Mouse (Mus musculus) embryo, embryonic 9.5 days (tissue): ENCODE results near the gene Fblim1.

ENCODE experiments used
- DNase-seq: peaks from one replicate; pipeline ENCODE4 v3.0.0-alpha.2; 2017; ENCODE audit errors: extremely low spot score

Fblim1 gene

DNA sequence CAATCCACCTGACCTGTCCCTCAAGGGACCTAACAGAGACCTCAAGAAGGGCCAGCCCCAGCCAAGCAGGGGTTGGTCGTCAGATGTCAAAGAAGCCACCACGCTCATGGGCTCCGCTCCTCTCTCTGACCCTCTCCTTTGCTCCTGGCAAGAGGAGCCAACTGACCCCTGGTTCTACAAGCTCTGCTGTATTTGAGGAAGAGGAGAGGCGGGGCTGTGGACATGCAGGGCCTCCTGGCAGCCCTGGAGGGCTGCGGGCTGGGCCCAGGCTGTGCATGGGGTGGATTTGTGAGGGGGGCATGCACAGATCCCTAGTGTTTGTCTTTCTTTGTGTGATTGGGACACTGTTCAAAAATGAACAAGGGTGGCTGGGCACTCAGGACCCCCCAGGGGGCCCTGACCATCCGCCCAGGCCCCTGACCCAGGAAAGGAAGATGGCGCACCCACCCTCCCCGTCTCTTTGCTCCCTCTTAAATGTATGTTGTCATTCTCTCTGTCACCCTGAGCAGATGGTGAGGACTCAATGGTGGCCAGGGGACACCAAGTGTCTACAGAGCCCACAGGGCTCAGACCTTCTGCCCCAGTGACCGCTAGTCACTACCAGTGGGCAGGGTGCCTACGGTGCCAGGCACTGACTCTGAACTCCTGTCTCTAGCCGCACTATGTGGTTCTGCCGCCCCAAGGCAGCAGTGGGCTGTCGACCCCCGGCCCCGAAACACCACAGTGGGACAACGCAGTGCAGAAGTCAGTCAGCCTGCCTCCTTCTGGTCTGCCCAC, 20.1 kb upstream of the Fblim1 start:
- DNase-seq, result no peak

- DNase-seq, result no peak
Observed at GRCm38 (mm10) chr4:141624983-141625773, 19.3 kb upstream of the Fblim1 start.

- DNase-seq, result no peak
Observed at GRCm38 (mm10) chr4:141624134-141624533, 18.2 kb upstream of the Fblim1 start.

DNA sequence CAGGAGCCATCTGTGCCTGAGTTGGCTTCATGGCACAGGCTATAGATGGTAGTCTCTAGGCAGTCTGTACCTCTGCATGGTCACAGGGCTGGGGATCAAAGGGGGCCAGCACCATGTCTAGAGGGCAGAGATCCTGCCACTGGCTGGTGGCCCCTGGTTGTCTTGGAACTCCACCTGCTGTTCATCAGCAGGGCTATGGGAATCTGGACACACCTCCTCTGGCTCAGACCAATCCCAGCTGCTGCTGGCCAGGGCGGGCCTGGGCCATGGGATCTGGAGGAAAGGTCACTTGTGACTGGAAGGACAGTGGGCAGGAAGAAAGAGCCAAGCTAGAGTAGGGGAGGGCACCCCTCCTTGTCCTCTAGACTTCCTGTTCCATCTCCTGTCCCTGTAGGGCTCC, 17.8 kb upstream of the Fblim1 start, which contains the start of gene Slc25a34:
TSS of gene Slc25a34 (minus strand) at position 156 of the 400 bp plus-strand sequence.
- no peak for DNase-seq

GRCm38 (mm10) chr4:141623037-141623436, 17.1 kb upstream of the Fblim1 start:
- DNase-seq, result no peak

DNA sequence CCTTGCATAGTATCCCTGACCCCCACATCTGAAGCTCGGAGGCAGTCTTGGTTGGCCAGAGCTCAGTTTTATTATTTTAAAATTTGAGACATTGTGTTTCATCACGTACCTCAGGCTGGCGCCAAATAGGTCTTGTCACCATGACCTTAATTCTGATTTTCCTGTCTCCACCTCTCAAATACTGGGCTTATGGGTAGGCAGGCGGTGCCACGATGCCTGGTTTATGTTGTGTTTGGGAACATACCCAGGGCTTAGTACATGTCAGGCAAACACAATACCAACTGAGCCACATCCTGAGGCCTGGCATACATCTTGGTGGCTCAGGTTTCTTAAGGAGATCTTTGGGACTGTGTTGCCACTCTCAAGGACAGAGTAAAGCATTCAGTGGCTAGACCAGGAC, 16.7 kb upstream of the Fblim1 start:
- no peak for DNase-seq

GRCm38 (mm10) chr4:141622091-141622490, 16.2 kb upstream of the Fblim1 start:
- DNase-seq, result no peak

DNA sequence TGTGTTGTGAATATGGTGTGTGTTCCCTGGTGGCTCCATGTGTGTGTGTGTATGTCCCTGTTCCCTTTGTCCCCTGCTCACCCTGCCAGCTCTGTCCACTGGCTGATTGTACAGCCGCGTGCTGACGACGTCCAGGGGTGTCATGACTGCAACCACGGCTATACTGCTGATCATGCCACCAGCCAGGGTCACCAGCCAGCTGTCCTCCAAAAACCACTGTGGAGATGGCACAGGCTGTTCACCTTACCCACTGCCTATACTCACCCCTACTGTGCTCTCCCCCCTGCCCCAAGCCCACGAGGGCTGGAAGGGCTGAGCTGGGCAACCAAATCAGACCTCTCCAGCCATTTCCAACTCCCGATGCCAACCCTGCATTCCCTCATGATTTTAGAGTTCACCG, 15.4 kb upstream of the Fblim1 start:
- DNase-seq, result no peak

DNA sequence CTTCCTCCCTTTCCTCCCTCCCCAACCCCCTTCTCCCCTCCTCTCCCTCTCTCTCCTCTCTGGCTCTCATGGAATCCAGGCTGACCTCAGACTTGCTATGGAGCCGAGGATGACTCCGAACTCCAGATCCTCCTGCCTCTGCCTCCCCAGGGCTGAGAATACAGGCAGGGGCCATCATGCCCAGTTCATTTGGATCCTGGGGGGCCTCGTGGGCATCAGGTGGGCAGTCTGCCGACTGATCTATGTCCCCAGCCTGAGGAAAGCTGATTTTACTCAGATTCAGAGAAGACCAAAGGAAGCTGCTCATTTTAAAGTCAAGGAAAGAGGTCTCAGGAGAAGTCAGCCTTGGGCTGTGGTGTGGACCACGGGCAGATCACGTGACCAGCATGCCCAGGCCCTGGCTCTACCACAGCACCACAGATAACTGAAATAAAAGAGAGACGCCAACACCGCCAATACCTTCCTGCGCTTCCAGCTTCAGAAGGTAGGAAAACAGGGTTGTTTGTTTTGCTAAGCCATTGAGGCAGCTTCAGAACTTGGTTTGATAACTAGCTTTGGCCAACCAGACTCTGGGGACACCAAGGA, 13.5 kb upstream of the Fblim1 start:
- no peak for DNase-seq

DNA sequence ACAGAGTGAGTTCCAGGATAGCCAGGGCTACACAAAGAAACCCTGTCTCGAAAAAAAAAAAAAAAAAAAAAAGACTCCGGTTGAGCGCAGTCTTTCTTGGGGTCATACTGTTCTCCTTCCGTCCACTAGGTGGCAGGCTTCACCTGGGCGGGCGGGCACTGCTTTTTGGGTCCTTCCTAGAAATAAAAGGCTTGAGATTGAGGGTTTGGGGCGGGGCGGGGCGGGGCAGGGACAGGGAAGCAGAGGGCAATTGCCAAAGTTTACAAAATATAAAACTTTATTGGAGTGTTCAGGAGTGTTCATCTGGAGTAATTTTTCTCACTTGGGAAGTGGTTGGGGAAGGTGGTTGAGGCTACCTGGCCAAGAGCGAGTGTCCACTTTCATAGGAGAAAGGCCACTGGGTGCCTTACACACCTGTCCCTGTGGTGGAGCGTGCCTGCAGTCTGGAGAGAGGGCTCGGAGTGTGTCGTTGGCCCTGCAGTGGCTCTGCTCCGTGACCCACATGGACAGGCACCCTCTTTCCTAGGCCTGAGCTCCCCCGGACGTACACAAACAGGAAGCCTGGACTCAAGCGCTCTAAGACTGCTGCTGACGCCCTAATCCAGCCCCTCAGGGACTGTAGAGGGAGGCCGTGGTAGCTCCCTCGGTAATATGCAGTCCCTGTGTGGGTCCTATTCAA, 12.8 kb upstream of the Fblim1 start, which contains the start of gene Tmem82:
TSS of gene Tmem82 (minus strand) at position 69 of the 679 bp plus-strand sequence.
- DNase-seq, result peak; percentile 61

GRCm38 (mm10) chr4:141617863-141618564, 12.1 kb upstream of the Fblim1 start:
- peak; percentile 59 for DNase-seq

GRCm38 (mm10) chr4:141617299-141617698, 11.4 kb upstream of the Fblim1 start:
- peak; percentile 82 for DNase-seq

DNA sequence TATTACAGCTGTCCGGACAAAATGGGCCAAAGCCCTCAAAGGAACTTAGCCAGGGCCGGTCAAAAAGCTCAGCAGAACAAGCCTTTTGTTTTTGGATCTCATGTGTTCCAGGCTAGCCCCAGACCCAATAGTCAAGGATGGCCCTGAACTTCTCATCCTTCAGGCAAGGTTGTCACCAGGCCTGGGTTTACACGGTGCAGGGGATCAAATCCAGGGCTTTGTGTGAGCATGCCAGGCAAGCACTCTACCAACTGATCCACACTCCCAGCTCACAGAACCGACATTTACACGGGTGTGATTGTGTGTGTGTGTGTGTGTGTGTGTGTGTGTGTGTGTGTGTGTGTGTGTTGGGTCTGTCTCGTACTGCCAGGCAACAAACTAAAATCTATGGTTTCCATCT, 10.9 kb upstream of the Fblim1 start:
- no peak for DNase-seq

DNA sequence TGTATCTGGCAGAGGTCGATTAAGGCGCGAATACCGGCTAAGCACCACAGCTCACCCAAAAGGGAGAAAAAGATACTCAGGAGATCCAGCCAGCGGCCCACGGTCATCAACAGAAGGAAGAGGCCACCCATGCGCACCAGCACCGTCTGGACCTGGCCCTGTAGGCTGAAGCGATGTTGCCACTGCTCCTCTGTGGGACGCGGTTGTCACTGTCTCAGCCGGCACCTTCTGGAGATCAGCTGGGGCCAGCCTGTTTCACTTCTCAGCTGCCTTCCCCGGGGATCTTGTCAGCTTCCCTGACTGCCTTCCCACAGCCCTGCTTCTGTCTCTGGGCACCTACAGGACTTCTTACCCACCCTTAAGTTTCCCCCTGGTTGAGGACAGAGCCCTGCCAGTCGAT, 9.1 kb upstream of the Fblim1 start:
- no peak for DNase-seq

DNA sequence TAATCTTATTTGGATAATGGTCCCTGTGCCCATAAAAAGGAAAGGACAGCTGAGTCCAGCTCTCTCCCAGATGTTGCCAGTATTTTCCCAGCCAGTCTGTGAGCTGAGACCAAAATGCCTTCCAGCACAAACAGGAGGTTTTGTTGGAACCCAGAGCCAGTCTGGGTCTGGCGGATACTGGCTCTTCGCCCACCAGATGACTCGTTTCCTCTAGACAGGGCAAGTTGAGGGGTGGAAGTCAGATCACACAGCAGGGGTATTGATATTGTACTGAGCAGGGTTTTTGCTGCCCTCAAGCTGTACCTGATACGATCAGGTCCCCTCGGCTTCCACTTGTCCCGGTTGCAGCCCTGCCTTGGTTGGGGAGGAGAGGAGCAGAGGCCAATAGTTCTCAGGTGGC, 3.6 kb upstream of the Fblim1 start:
- no peak for DNase-seq

DNA sequence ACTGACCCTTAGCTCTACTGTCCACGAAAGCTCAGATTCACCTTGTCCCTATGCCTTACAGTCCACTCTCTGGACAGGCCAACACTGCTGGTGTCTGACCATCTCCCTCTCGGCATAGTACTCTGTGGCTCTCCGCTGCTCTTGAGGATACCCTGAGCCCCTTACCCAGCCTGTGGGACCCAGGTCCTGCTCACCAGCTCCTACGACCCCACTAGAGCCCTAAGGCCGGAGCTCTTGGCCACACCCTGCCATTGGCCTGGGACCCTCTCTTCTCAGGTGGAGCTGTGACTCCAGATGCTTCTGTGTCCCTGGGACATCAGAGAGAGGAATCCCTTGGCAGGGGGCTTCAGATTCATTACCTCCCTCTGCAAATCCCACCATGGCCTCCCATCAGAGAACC, 475 bp downstream of the Fblim1 start:
- DNase-seq, result no peak

DNA sequence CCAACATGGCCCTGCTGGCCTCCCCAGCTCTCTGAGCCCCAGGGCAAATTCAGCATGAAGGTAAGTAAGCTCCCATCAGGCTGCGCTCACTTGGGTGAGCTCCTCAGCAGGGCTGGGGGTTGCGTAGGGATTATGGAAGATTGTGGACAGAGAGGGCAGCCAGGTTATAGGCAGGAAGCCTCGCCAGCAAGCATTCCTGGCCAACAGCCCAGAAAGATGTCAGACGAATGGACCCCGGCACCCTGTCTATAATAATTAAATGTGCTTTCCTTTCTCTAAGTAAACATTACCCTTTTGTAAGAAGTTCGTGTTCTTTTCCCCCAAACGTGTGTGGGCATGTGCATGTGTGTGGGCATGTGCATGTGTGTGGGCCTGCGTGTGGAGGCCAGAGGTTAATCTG, 1.4 kb downstream of the Fblim1 start:
- no peak for DNase-seq

DNA sequence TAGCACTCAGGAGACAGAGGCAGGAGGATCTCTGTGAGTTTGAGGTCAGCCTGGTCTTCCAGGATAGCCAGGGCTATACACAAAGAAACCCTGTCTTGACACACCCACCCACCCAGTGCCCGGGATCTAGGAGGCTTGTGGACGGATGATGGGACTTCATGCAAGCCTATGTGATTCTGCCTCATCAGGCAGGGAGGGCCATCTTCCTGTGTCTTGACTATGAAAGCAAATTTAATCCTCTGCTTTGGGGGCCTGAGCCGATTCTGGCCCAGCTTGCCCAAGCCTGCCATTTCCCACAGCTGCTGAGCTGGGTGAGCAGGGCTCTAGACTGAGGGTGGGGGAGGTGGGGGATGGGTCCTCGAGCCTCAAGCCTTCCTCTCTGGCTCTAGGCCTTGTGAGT, 2.0 kb downstream of the Fblim1 start:
- no peak for DNase-seq

- no peak for DNase-seq
Observed at GRCm38 (mm10) chr4:141602523-141603223, 3.2 kb downstream of the Fblim1 start.

GRCm38 (mm10) chr4:141601148-141601862, 4.6 kb downstream of the Fblim1 start:
- DNase-seq, result no peak
